Mouse (Mus musculus): ENCODE results near the gene Gtf3c1. TPM values are rescaled to one million over a fixed set of nuclear protein-coding genes. Genes with fewer than 3 reads are reported as not detected.

The Gtf3c1 gene
- polyA plus RNA-seq, 1 experiment from 2014 or later, result 15.6 TPM

- H3K36me3 ChIP-seq (ENCODE audit: insufficient read depth, low read length), result no peaks in the 10 kb centered on the region
- 70% methylated on average over 4 of the region's 4 CpGs for WGBS
- H3K4me3 ChIP-seq (replicated peaks; ENCODE audit: low read depth, low read length), result no peak overlapping the region
- DNase-seq (ENCODE audit: low spot score) (no peak), ATAC-seq (replicated peaks; ENCODE audit: low FRiP score, low read depth) (no peak)
- no peak overlapping the region for H3K27ac ChIP-seq
- TF ChIP-seq CTCF (IDR thresholded peaks at IDR 0.05; ENCODE audit: low read depth), result no peak
- H3K27me3 ChIP-seq (ENCODE audit: insufficient read depth, low read length), result no peaks in the 10 kb centered on the region
- no peak overlapping the region for H3K4me2 ChIP-seq (ENCODE audit: low read length)
- no peaks in the 10 kb centered on the region for H3K9me3 ChIP-seq (replicated peaks; ENCODE audit: low read length)
- no peak overlapping the region for H3K9ac ChIP-seq (ENCODE audit: low read depth, low read length)
- H3K4me1 ChIP-seq (replicated peaks; ENCODE audit: insufficient read depth, low read length), result no peaks in the 10 kb centered on the region
Observed at GRCm38 (mm10) chr7:125620077-125620476, 87.5 kb downstream of the Gtf3c1 start.

- no peak for TF ChIP-seq CTCF (IDR thresholded peaks at IDR 0.05; ENCODE audit: low read depth)
- H3K36me3 ChIP-seq (ENCODE audit: insufficient read depth, low read length), result no peaks in the 10 kb centered on the region
- H3K27me3 ChIP-seq (ENCODE audit: insufficient read depth, low read length), result no peaks in the 10 kb centered on the region
- H3K9me3 ChIP-seq (replicated peaks; ENCODE audit: low read length), result no peaks in the 10 kb centered on the region
- H3K9ac ChIP-seq (ENCODE audit: low read depth, low read length), result no peak overlapping the region
- H3K27ac ChIP-seq, result no peak overlapping the region
- WGBS, result 77% methylated on average over 7 of the region's 7 CpGs
- ATAC-seq (replicated peaks; ENCODE audit: low FRiP score, low read depth) (no peak), DNase-seq (ENCODE audit: low spot score) (no peak)
- no peak overlapping the region for H3K4me3 ChIP-seq (replicated peaks; ENCODE audit: low read depth, low read length)
- H3K4me1 ChIP-seq (replicated peaks; ENCODE audit: insufficient read depth, low read length), result no peaks in the 10 kb centered on the region
- no peak overlapping the region for H3K4me2 ChIP-seq (ENCODE audit: low read length)
Observed at GRCm38 (mm10) chr7:125618016-125618415, 89.6 kb downstream of the Gtf3c1 start.

- WGBS, result 87% methylated on average over 7 of the region's 7 CpGs
- H3K4me1 ChIP-seq (replicated peaks; ENCODE audit: insufficient read depth, low read length), result no peaks in the 10 kb centered on the region
Observed at GRCm38 (mm10) chr7:125615453-125615852, 92.1 kb downstream of the Gtf3c1 start.

GRCm38 (mm10) chr7:125613579-125613978, 94.0 kb downstream of the Gtf3c1 start:
- no peaks in the 10 kb centered on the region for H3K27me3 ChIP-seq (ENCODE audit: insufficient read depth, low read length)
- 70% methylated on average over 5 of the region's 5 CpGs for WGBS
- ATAC-seq (replicated peaks; ENCODE audit: low FRiP score, low read depth), result no peak
- no peak overlapping the region for H3K4me2 ChIP-seq (ENCODE audit: low read length)
- no peak overlapping the region for H3K9ac ChIP-seq (ENCODE audit: low read depth, low read length)
- no peaks in the 10 kb centered on the region for H3K9me3 ChIP-seq (replicated peaks; ENCODE audit: low read length)
- no peak for DNase-seq (ENCODE audit: low spot score)
- no peaks in the 10 kb centered on the region for H3K36me3 ChIP-seq (ENCODE audit: insufficient read depth, low read length)
- no peak for TF ChIP-seq CTCF (IDR thresholded peaks at IDR 0.05; ENCODE audit: low read depth)
- H3K27ac ChIP-seq, result no peak overlapping the region
- no peak overlapping the region for H3K4me3 ChIP-seq (replicated peaks; ENCODE audit: low read depth, low read length)
- no peaks in the 10 kb centered on the region for H3K4me1 ChIP-seq (replicated peaks; ENCODE audit: insufficient read depth, low read length)

More at GRCm38 (mm10) chr7:125615453-125615852, 92.1 kb downstream of the Gtf3c1 start:
- H3K9ac ChIP-seq (ENCODE audit: low read depth, low read length), result no peak overlapping the region
- TF ChIP-seq CTCF (IDR thresholded peaks at IDR 0.05; ENCODE audit: low read depth), result no peak
- no peak overlapping the region for H3K4me3 ChIP-seq (replicated peaks; ENCODE audit: low read depth, low read length)
- no peak overlapping the region for H3K27ac ChIP-seq
- DNase-seq (ENCODE audit: low spot score), result no peak
- H3K9me3 ChIP-seq (replicated peaks; ENCODE audit: low read length), result no peaks in the 10 kb centered on the region
- ATAC-seq (replicated peaks; ENCODE audit: low FRiP score, low read depth), result no peak
- no peak overlapping the region for H3K4me2 ChIP-seq (ENCODE audit: low read length)
- no peaks in the 10 kb centered on the region for H3K36me3 ChIP-seq (ENCODE audit: insufficient read depth, low read length)
- H3K27me3 ChIP-seq (ENCODE audit: insufficient read depth, low read length), result no peaks in the 10 kb centered on the region

GRCm38 (mm10) chr7:125608183-125608688, 99.3 kb downstream of the Gtf3c1 start:
- no peak for ATAC-seq (replicated peaks; ENCODE audit: low FRiP score, low read depth)
- no peak for TF ChIP-seq CTCF (IDR thresholded peaks at IDR 0.05; ENCODE audit: low read depth)
- Histone ChIP-seq H3K27ac (no peak overlapping the region), H3K27me3 (ENCODE audit: insufficient read depth, low read length) (no peaks in the 10 kb centered on the region), H3K4me3 (replicated peaks; ENCODE audit: low read depth, low read length) (no peak overlapping the region), H3K9ac (ENCODE audit: low read depth, low read length) (no peak overlapping the region), H3K9me3 (replicated peaks; ENCODE audit: low read length) (no peaks in the 10 kb centered on the region), H3K4me2 (ENCODE audit: low read length) (no peak overlapping the region), H3K4me1 (replicated peaks; ENCODE audit: insufficient read depth, low read length) (no peaks in the 10 kb centered on the region), H3K36me3 (ENCODE audit: insufficient read depth, low read length) (no peaks in the 10 kb centered on the region)
- DNase-seq (ENCODE audit: low spot score), result no peak
- 86% methylated on average over 4 of the region's 4 CpGs for WGBS

GRCm38 (mm10) chr7:125607384-125608182, 100.0 kb downstream of the Gtf3c1 start:
- Histone ChIP-seq H3K27ac (no peak overlapping the region), H3K27me3 (ENCODE audit: insufficient read depth, low read length) (no peaks in the 10 kb centered on the region), H3K9ac (ENCODE audit: low read depth, low read length) (no peak overlapping the region), H3K4me2 (ENCODE audit: low read length) (no peak overlapping the region), H3K4me1 (replicated peaks; ENCODE audit: insufficient read depth, low read length) (no peaks in the 10 kb centered on the region), H3K4me3 (replicated peaks; ENCODE audit: low read depth, low read length) (no peak overlapping the region), H3K9me3 (replicated peaks; ENCODE audit: low read length) (no peaks in the 10 kb centered on the region), H3K36me3 (ENCODE audit: insufficient read depth, low read length) (no peaks in the 10 kb centered on the region)
- no peak for TF ChIP-seq CTCF (IDR thresholded peaks at IDR 0.05; ENCODE audit: low read depth)
- no peak for DNase-seq (ENCODE audit: low spot score)
- no peak for ATAC-seq (replicated peaks; ENCODE audit: low FRiP score, low read depth)
- 58% methylated on average over 6 of the region's 6 CpGs for WGBS

All from kidney, postnatal 0 days (tissue).